Mouse (Mus musculus) CH12.LX (cell line): Measurements from ENCODE around the gene Il34. TPM values are rescaled to one million over a fixed set of nuclear protein-coding genes. Genes with fewer than 3 reads are reported as not detected.

ENCODE experiments used
- DNase-seq: peaks from one replicate; pipeline ENCODE4 v3.0.0-alpha.2; 2013; ENCODE audit errors: extremely low read depth
- H3K27ac ChIP-seq: 2 replicates; pipeline ENCODE4 v1.5.1; 2012; ENCODE audit warnings: low read depth, mild to moderate bottlenecking, control low read depth, moderate library complexity; ENCODE audit not compliant: insufficient read depth
- H3K27me3 ChIP-seq: replicated peaks from 2 replicates; pipeline ENCODE3; 2012; ENCODE audit warnings: inconsistent platforms
- H3K36me3 ChIP-seq, 2 experiments: replicated peaks in 1 of 2; 2 replicates each; pipeline versions ENCODE3 to v1.6.1; 2012; ENCODE audit warnings: inconsistent platforms in 1 of 2, low read length in 1 of 2, mild to moderate bottlenecking in 1 of 2, mixed read lengths in 1 of 2, moderate library complexity in 1 of 2; ENCODE audit not compliant: control insufficient read depth in 1 of 2, insufficient read depth in 1 of 2
- H3K4me1 ChIP-seq, 2 experiments: 2 replicates each; pipeline ENCODE4 v1.6.1; 2012; ENCODE audit warnings: inconsistent platforms in 1 of 2, moderate library complexity in 1 of 2; ENCODE audit not compliant: insufficient read depth in 2 of 2, control insufficient read depth in 1 of 2
- H3K4me2 ChIP-seq: 2 replicates; pipeline ENCODE4 v1.6.1; 2012; ENCODE audit warnings: low read depth, mild to moderate bottlenecking, control low read depth; ENCODE audit not compliant: poor library complexity, insufficient read depth, severe bottlenecking
- H3K4me3 ChIP-seq, 3 experiments: fragments of 150-350 bp in 1 of 3; sonication (generic) in 1 of 3; replicated peaks in 1 of 3; 2 replicates each; pipeline versions ENCODE3 to v1.5.1; 2011 to 2012; ENCODE audit warnings: low read depth in 2 of 3, low read length in 2 of 3, mild to moderate bottlenecking in 2 of 3, moderate library complexity in 2 of 3, control low read depth in 1 of 3, improper control_type of control experiment in 1 of 3, inconsistent platforms in 1 of 3, mixed read lengths in 1 of 3; ENCODE audit not compliant: poor library complexity in 1 of 3
- H3K79me2 ChIP-seq: replicated peaks from 2 replicates; pipeline ENCODE4 v1.6.1; 2012; ENCODE audit warnings: mild to moderate bottlenecking, moderate library complexity; ENCODE audit not compliant: control insufficient read depth, poor library complexity, insufficient read depth, severe bottlenecking; ENCODE audit errors: extremely low read depth
- H3K9ac ChIP-seq: 2 replicates; pipeline ENCODE4 v1.6.1; 2012; ENCODE audit warnings: low read depth, mild to moderate bottlenecking, control low read depth, moderate library complexity; ENCODE audit not compliant: insufficient read depth
- H3K9me3 ChIP-seq: replicated peaks from 2 replicates; pipeline ENCODE3; 2012; ENCODE audit warnings: low read length, inconsistent platforms, mixed read lengths
- BHLHE40 ChIP-seq: IDR thresholded peaks from 2 replicates; pipeline ENCODE4 v1.6.1; 2011; ENCODE audit warnings: mild to moderate bottlenecking, low read depth, low read length, improper control_type of control experiment
- CTCF ChIP-seq, 2 experiments: IDR thresholded peaks in 1 of 2; conservative IDR thresholded peaks in 1 of 2; 2 replicates each; pipeline ENCODE4 v1.5.1; 2011 to 2012; ENCODE audit warnings: low read depth in 2 of 2, low read length in 2 of 2, improper control_type of control experiment in 1 of 2, inconsistent platforms in 1 of 2, mild to moderate bottlenecking in 1 of 2, moderate library complexity in 1 of 2
- ELF1 ChIP-seq: IDR thresholded peaks from 2 replicates; pipeline ENCODE4 v1.6.1; 2014; ENCODE audit warnings: low read depth, mild to moderate bottlenecking, inconsistent platforms, low read length, improper control_type of control experiment
- EP300 ChIP-seq: IDR thresholded peaks from 2 replicates; pipeline ENCODE4 v1.6.1; 2011; ENCODE audit warnings: low read length, improper control_type of control experiment
- GABPA ChIP-seq: IDR thresholded peaks from 2 replicates; pipeline ENCODE4 v1.6.1; 2012; ENCODE audit warnings: low read depth, low read length, improper control_type of control experiment, inconsistent platforms; ENCODE audit not compliant: insufficient replicate concordance
- HCFC1 ChIP-seq: IDR thresholded peaks from 2 replicates; pipeline ENCODE4 v1.6.1; 2012; ENCODE audit warnings: low read depth, mild to moderate bottlenecking, inconsistent platforms, low read length, improper control_type of control experiment
- IRF4 ChIP-seq: IDR thresholded peaks from 2 replicates; pipeline ENCODE4 v1.6.1; 2014; ENCODE audit warnings: low read depth, mild to moderate bottlenecking, inconsistent platforms, low read length, improper control_type of control experiment
- JUN ChIP-seq: IDR thresholded peaks from 2 replicates; pipeline ENCODE4 v1.6.1; 2011; ENCODE audit warnings: low read depth, mild to moderate bottlenecking, low read length, improper control_type of control experiment, moderate library complexity; ENCODE audit not compliant: insufficient read depth
- JUND ChIP-seq: conservative IDR thresholded peaks from 2 replicates; pipeline ENCODE4 v1.6.1; 2011; ENCODE audit warnings: low read depth, low read length, improper control_type of control experiment
- KAT2A ChIP-seq: IDR thresholded peaks from 2 replicates; pipeline ENCODE4 v1.6.1; 2012; ENCODE audit warnings: low read length, improper control_type of control experiment, inconsistent platforms; ENCODE audit not compliant: insufficient replicate concordance
- MAX ChIP-seq: IDR thresholded peaks from 2 replicates; pipeline ENCODE4 v1.6.1; 2011; ENCODE audit warnings: low read length, improper control_type of control experiment
- MAZ ChIP-seq: IDR thresholded peaks from 2 replicates; pipeline ENCODE4 v1.6.1; 2012; ENCODE audit warnings: low read depth, mild to moderate bottlenecking, inconsistent platforms, low read length, improper control_type of control experiment, moderate library complexity
- MEF2A ChIP-seq: IDR thresholded peaks from 2 replicates; pipeline ENCODE4 v1.6.1; 2014; ENCODE audit warnings: low read depth, mild to moderate bottlenecking, inconsistent platforms, low read length, improper control_type of control experiment, borderline replicate concordance
- MYC ChIP-seq: IDR thresholded peaks from 2 replicates; pipeline ENCODE4 v1.6.1; 2011; ENCODE audit warnings: low read depth, mild to moderate bottlenecking, improper control_type of control experiment, low read length
- PAX5 ChIP-seq: IDR thresholded peaks from 2 replicates; pipeline ENCODE4 v1.6.1; 2012; ENCODE audit warnings: low read length, inconsistent platforms, mixed read lengths
- POLR2AphosphoS2 ChIP-seq: IDR thresholded peaks from 2 replicates; pipeline ENCODE4 v1.6.1; 2011; ENCODE audit warnings: low read depth, low read length, improper control_type of control experiment
- SIN3A ChIP-seq: IDR thresholded peaks from 2 replicates; pipeline ENCODE4 v1.6.1; 2012; ENCODE audit warnings: low read length, improper control_type of control experiment, inconsistent platforms
- TBP ChIP-seq: conservative IDR thresholded peaks from 2 replicates; pipeline ENCODE4 v1.6.1; 2011; ENCODE audit warnings: low read depth, low read length, improper control_type of control experiment
- UBTF ChIP-seq: IDR thresholded peaks from 2 replicates; pipeline ENCODE4 v1.6.1; 2012; ENCODE audit warnings: low read depth, mild to moderate bottlenecking, inconsistent platforms, low read length, improper control_type of control experiment, moderate library complexity
- USF2 ChIP-seq: conservative IDR thresholded peaks from 2 replicates; pipeline ENCODE4 v1.6.1; 2011; ENCODE audit warnings: low read depth, low read length, improper control_type of control experiment
- ZC3H11A ChIP-seq: IDR thresholded peaks from 2 replicates; pipeline ENCODE4 v1.6.1; 2012; ENCODE audit warnings: low read depth, mild to moderate bottlenecking, inconsistent platforms, low read length, improper control_type of control experiment
- ZMIZ1 ChIP-seq: IDR thresholded peaks from 2 replicates; pipeline ENCODE4 v1.6.1; 2012; ENCODE audit warnings: low read depth, mild to moderate bottlenecking, inconsistent platforms, low read length, improper control_type of control experiment
- dilution Hi-C: fragments of 300-500 bp; cut with MboI; formaldehyde crosslinking; loops from 2 replicates; pipeline ENCODE4 v1.14.3; 2020; ENCODE audit warnings: low sequenced_read_pairs; ENCODE audit not compliant: extremely low pct_unique_long_range_greater_than_20kb, extremely low pct_ligation_motif_present
- in situ Hi-C: fragments of 300-500 bp; cut with MboI; formaldehyde crosslinking; loops from 3 replicates; pipeline ENCODE4 v1.14.3; 2019; ENCODE audit warnings: low sequenced_read_pairs, low pct_ligation_motif_present, low pct_unique_long_range_greater_than_20kb, mixed read lengths
- polyA plus RNA-seq: library from polyadenylated mRNA; unstranded; fragments of >175 nt; gene quantifications from 2 replicates; pipeline ENCODE4 v1.2.1, GENCODE M21; 2012; ENCODE audit warnings: low read depth; ENCODE audit not compliant: insufficient read length
- total RNA-seq, 2 experiments: library from RNA; depleted of rRNA; stranded (reverse); fragments of 300-350 nt in 1 of 2; fragments of >200 nt in 1 of 2; gene quantifications; 2 replicates each; pipeline ENCODE4 v1.2.3; 2012 to 2014

Gene Il34
- total and polyA plus RNA-seq, 3 experiments = 0.21 TPM; not detected in 2

GRCm38 (mm10) chr8:110708429-110708828 is 97.3 kb downstream of the Il34 start:
- TF ChIP-seq IRF4 (no peak), MYC (no peak), TBP (no peak), MAZ (no peak), KAT2A (no peak), ZMIZ1 (no peak), USF2 (no peak), BHLHE40 (no peak), MAX (no peak), JUND (no peak), UBTF (no peak), ELF1 (no peak), EP300 (no peak), HCFC1 (no peak)
- H3K36me3 ChIP-seq = peaks cover 54 to 98% of the 10 kb centered on the region in 2 experiments
- H3K9ac ChIP-seq = no peak overlapping the region
- no peaks in the 10 kb centered on the region for H3K27me3 ChIP-seq
- in situ Hi-C loops = no loop called here
- dilution Hi-C loops = no loop called here
- H3K4me3 ChIP-seq = no peak overlapping the region
- no peak for DNase-seq
- H3K9me3 ChIP-seq = no peaks in the 10 kb centered on the region
- peaks cover 3 to 17% of the 10 kb centered on the region in 2 experiments for H3K4me1 ChIP-seq
- H3K27ac ChIP-seq = no peak overlapping the region
- H3K79me2 ChIP-seq = no peaks in the 10 kb centered on the region
- no peak overlapping the region for H3K4me2 ChIP-seq

- Histone ChIP-seq H3K4me2 (no peak overlapping the region), H3K36me3 (peaks cover 35 to 89% of the 10 kb centered on the region in 2 experiments), H3K79me2 (no peaks in the 10 kb centered on the region), H3K27ac (no peak overlapping the region), H3K4me3 (no peak overlapping the region), H3K9ac (no peak overlapping the region), H3K9me3 (no peaks in the 10 kb centered on the region), H3K4me1 (peaks cover 3 to 37% of the 10 kb centered on the region in 2 experiments), H3K27me3 (no peaks in the 10 kb centered on the region)
- TF ChIP-seq PAX5 (no peak), SIN3A (no peak), ZC3H11A (no peak), ELF1 (no peak), TBP (no peak), GABPA (no peak), POLR2AphosphoS2 (no peak), MEF2A (no peak), HCFC1 (no peak), CTCF (conservative IDR thresholded peaks at IDR 0.05 in 1 of 2, IDR thresholded peaks at IDR 0.05 in 1 of 2; ENCODE audit: low read depth in 2 of 2, low read length in 2 of 2) (no peak), IRF4 (no peak), KAT2A (no peak), JUN (no peak), EP300 (no peak)
- no peak for DNase-seq
- in situ Hi-C loops = no loop called here
- dilution Hi-C loops = no loop called here
Observed at GRCm38 (mm10) chr8:110706288-110706870, 99.3 kb downstream of the Il34 start.
